Mouse (Mus musculus): ENCODE measurements around the gene Vps33a. TPM values are rescaled to one million over a fixed set of nuclear protein-coding genes. Genes with fewer than 3 reads are reported as not detected.

Vps33a gene
- polyA plus RNA-seq, 1 experiment from 2014 or later: 30.4 TPM

DNA sequence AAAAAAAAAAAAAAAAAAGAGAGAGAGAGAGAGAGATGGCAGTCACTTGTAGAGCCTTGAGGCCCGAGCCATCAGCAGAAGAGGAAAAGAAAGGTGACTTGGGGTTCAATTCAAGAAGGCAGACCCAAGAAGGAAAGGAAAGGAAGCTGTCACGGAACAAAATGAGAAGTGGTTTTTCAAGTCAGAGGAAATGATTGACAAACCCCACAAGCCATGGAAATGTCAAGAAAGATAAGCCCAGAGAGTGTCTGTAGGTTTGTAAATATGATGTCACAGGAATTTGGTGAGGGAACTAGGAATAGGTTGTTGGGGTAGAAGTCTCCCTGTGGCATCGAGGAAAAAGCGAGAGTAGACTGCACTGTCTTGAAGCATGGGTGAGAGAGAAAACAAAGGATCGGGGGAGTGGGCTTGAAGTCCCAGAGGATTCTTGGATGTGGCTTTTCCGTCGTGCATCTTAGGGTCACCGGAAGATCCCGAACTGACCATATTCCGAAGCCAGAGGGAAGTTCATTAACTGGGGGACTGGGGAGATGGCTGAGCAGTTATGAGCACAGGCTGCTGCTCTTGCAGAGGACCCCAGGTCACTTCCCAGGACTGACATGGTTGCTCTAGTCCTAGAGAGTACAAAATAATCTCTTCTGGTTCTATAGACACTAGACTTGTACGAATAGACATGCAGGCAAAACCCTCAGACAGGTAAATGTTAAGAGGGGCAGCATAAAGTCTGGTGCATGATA is 85.0 kb downstream of the Vps33a start:
- Histone ChIP-seq H3K4me3 (no peak overlapping the region), H3K4me1 (peaks cover 13% of the 10 kb centered on the region), H3K27ac (replicated peaks) (no peak overlapping the region), H3K36me3 (no peaks in the 10 kb centered on the region), H3K27me3 (ENCODE audit: low read depth, poor library complexity, severe bottlenecking) (peaks cover 12% of the 10 kb centered on the region), H3K9me3 (replicated peaks) (no peaks in the 10 kb centered on the region)
- DNase-seq (ENCODE audit: low spot score): no peak
- 86% methylated on average over 11 of the region's 11 CpGs for WGBS

Small RNA genes within 50 kb of the gene (microRNA-seq; reads per million reads assigned to microRNA genes)
- 2.7 reads per million for gene Mir7647

Other genes starting within 250 kb of the Vps33a start
- gene Bcl7a, start 229.2 kb downstream of the Vps33a start, polyA plus RNA-seq (2016; fragmentation: Nextera tagmentation; extraction: Ambion mirVana): 35.3 and 44.6 TPM in 2 replicates
- 16.0 and 16.7 TPM in 2 replicates for gene Mlxip, start 178.2 kb downstream of the Vps33a start, polyA plus RNA-seq (2016; fragmentation: Nextera tagmentation; extraction: Ambion mirVana)
- gene Lrrc43, start 83.7 kb downstream of the Vps33a start, polyA plus RNA-seq (2016; fragmentation: Nextera tagmentation; extraction: Ambion mirVana): not detected in 2 replicates
- gene Il31, start 83.5 kb downstream of the Vps33a start, polyA plus RNA-seq (2016; fragmentation: Nextera tagmentation; extraction: Ambion mirVana): not detected in 2 replicates
- 0.83 and 2.1 TPM in 2 replicates for gene B3gnt4, start 62.6 kb downstream of the Vps33a start, polyA plus RNA-seq (2016; fragmentation: Nextera tagmentation; extraction: Ambion mirVana)
- 157 and 166 TPM in 2 replicates for gene Diablo, start 48.9 kb downstream of the Vps33a start, polyA plus RNA-seq (2016; fragmentation: Nextera tagmentation; extraction: Ambion mirVana)
- gene Gm49027, start 47.5 kb downstream of the Vps33a start, polyA plus RNA-seq (2016; fragmentation: Nextera tagmentation; extraction: Ambion mirVana): not detected in 2 replicates
- 51.3 and 55.8 TPM in 2 replicates for gene Clip1, start 111.6 kb upstream of the Vps33a start, polyA plus RNA-seq (2016; fragmentation: Nextera tagmentation; extraction: Ambion mirVana)
- 90.1 and 94.5 TPM in 2 replicates for gene Zcchc8, start 148.1 kb upstream of the Vps33a start, polyA plus RNA-seq (2016; fragmentation: Nextera tagmentation; extraction: Ambion mirVana)
- 126 and 151 TPM in 2 replicates for gene Rsrc2, start 176.4 kb upstream of the Vps33a start, polyA plus RNA-seq (2016; fragmentation: Nextera tagmentation; extraction: Ambion mirVana)
- 45.5 and 47.7 TPM in 2 replicates for gene Kntc1, start 176.7 kb upstream of the Vps33a start, polyA plus RNA-seq (2016; fragmentation: Nextera tagmentation; extraction: Ambion mirVana)